Mouse (Mus musculus) layer of hippocampus, postnatal 14 days (tissue): ENCODE results near the gene Efemp2. TPM values are rescaled to one million over a fixed set of nuclear protein-coding genes. Genes with fewer than 3 reads are reported as not detected.

Source experiments
- DNase-seq, 2 experiments: peaks; one replicate each; pipeline ENCODE4 v3.0.0; 2021 to 2022; ENCODE audit warnings: low spot score in 2 of 2, mixed read lengths in 1 of 2
- total RNA-seq, 2 experiments: library from RNA; stranded (reverse); gene quantifications; 2 replicates each; pipeline ENCODE4 v1.2.3; 2021

Efemp2 gene
- total RNA-seq, 2 experiments from 2014 or later, result 16.8 to 20.9 TPM

- DNase-seq, result no peak
These were observed 24.1 kb upstream of the Efemp2 start for GRCm38 (mm10) chr19:5449673-5450072.

- DNase-seq, result no peak
These were observed 22.0 kb upstream of the Efemp2 start for GRCm38 (mm10) chr19:5451766-5452165.

- DNase-seq, result no peak
These were observed 18.7 kb upstream of the Efemp2 start for GRCm38 (mm10) chr19:5455037-5455436.

- DNase-seq, result no peak
These were observed 18.2 kb upstream of the Efemp2 start for GRCm38 (mm10) chr19:5455568-5455967.

- no peak for DNase-seq
These were observed 17.4 kb upstream of the Efemp2 start for GRCm38 (mm10) chr19:5456241-5456921.

GRCm38 (mm10) chr19:5456922-5457745 lies 16.6 kb upstream of the Efemp2 start:
- peak; percentile 96 to 97 for DNase-seq

- no peak for DNase-seq
These were observed 15.9 kb upstream of the Efemp2 start, which contains the start of gene Ccdc85b for GRCm38 (mm10) chr19:5457746-5458442. TSS of gene Ccdc85b (minus strand) at chr19:5457894.

GRCm38 (mm10) chr19:5459019-5459418 lies 14.7 kb upstream of the Efemp2 start:
- peak in 1 of 2 experiments; percentile 62 for DNase-seq

- DNase-seq, result no peak
These were observed 13.9 kb upstream of the Efemp2 start for GRCm38 (mm10) chr19:5459896-5460295.

GRCm38 (mm10) chr19:5460465-5460911 lies 13.3 kb upstream of the Efemp2 start, which contains the start of gene Fibp:
TSS of gene Fibp (plus strand) at chr19:5460615.
- peak; percentile 87 to 91 for DNase-seq

GRCm38 (mm10) chr19:5461411-5461810 lies 12.3 kb upstream of the Efemp2 start:
- no peak for DNase-seq

- no peak for DNase-seq
These were observed 10.5 kb upstream of the Efemp2 start for GRCm38 (mm10) chr19:5463212-5463611.

GRCm38 (mm10) chr19:5463791-5464562 lies 9.8 kb upstream of the Efemp2 start:
- peak; percentile 61 to 68 for DNase-seq

- DNase-seq, result no peak
These were observed 8.7 kb upstream of the Efemp2 start for GRCm38 (mm10) chr19:5465037-5465436.

GRCm38 (mm10) chr19:5466916-5467500 lies 6.7 kb upstream of the Efemp2 start:
- no peak for DNase-seq

- DNase-seq, result no peak
These were observed 5.4 kb upstream of the Efemp2 start, which contains the start of gene Ctsw for GRCm38 (mm10) chr19:5468374-5468773. TSS of gene Ctsw (minus strand) at chr19:5468507.

- DNase-seq, result no peak
These were observed 1.9 kb upstream of the Efemp2 start for GRCm38 (mm10) chr19:5471846-5472245.

GRCm38 (mm10) chr19:5472857-5473256 lies 897 bp upstream of the Efemp2 start:
- no peak for DNase-seq

- no peak for DNase-seq
These were observed 721 bp downstream of the Efemp2 start for GRCm38 (mm10) chr19:5474281-5475068.
